Mouse (Mus musculus): Measurements from ENCODE around the gene Rnase1. TPM values are rescaled to one million over a fixed set of nuclear protein-coding genes. Genes with fewer than 3 reads are reported as not detected.

Gene Rnase1
- polyA plus RNA-seq, 2 experiments = 0.39 to 0.47 TPM

DNA sequence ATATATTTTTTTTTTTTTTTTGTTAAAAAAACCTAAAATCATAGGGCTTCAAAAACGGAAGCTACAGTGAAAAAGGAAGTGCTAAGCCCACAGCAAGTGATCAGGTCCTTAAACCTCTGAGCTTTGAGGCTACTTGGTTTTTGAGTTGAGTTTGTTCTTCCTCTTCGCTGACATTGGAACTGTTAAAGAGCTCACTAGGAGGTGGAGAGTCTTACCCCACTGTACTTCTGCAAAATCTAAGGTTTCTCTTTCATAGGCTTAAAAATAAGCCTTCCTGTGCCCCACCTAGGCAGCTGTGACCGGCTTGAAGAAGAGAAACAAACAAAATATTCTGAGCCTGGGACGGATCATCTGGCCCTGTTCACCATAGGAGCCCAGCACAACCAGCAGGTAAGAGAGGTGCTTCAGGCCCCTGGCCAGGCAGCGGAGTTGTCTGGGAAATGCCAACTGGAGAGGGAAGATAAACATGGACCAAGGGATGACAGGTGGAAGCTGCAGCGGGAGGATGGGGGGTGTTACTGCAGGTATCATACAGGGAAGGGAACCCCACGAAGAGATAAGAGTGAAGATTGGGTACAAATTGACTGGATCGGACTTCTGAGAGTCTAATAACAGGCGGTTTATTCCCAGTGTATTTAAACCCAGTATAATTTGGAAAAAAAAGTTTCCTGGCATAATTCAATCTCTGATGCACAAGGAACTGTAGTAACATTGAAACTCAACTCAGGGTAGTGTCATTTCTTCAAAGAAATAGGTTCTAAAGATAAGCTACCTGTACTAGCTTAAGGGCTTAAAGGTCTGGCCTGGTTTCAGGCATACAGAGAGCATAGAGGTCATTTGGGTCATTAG lies 17.6 kb downstream of the Rnase1 start:
- Histone ChIP-seq H3K4me3 (replicated peaks; ENCODE audit: low read length) (no peak overlapping the region), H3K27me3 (ENCODE audit: control insufficient read depth, insufficient read depth, low read length) (no peaks in the 10 kb centered on the region), H3K36me3 (ENCODE audit: control insufficient read depth, insufficient read depth, low read length) (no peaks in the 10 kb centered on the region), H3K9me3 (ENCODE audit: control insufficient read depth, low read length) (no peaks in the 10 kb centered on the region), H3K9ac (ENCODE audit: low read depth, low read length, severe bottlenecking) (no peak overlapping the region), H3K4me1 (ENCODE audit: control insufficient read depth, insufficient read depth, low read length) (no peaks in the 10 kb centered on the region), H3K4me2 (replicated peaks; ENCODE audit: low read depth, low read length, severe bottlenecking) (no peak overlapping the region), H3K27ac (replicated peaks; ENCODE audit: low read depth, low read length) (no peak overlapping the region)
- no peak for DNase-seq (ENCODE audit: low spot score)
- no peak for TF ChIP-seq POLR2A (IDR thresholded peaks at IDR 0.05; ENCODE audit: borderline replicate concordance, extremely low read depth, insufficient read depth, insufficient read length)
- 82% methylated on average over 9 of the region's 9 CpGs for WGBS
- ATAC-seq (ENCODE audit: low FRiP score, low read depth) = no peak

DNA sequence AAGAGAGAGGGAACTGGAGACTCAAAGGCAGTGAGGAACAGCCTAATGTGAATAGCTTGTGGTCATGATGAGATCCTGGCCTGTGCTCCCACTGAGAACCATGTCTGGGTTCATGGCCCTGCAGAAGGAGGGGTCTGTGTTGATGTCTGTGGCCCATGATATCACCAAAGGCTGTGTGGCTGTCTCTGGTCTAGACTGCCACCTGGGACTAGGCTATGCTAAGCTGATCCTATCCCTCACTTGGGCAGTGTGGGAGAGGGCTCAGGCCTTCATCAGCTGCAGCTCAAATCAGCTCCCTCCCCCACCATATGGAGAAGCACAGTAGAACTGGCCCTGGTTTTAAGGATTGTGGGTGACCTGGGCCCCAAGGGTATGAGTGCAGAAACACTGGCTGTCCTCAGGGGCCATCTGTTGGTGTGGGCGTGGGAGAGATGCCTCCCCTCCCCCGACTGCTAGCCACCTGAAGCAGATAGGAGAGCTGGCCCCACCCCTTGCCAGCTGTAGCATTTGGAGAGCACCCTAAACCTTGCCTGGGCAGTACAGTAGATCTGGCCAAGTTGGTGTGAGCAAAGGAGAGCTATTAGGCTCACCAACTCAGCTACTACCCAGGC lies 18.8 kb downstream of the Rnase1 start:
- no peak for ATAC-seq (ENCODE audit: low FRiP score, low read depth)
- DNase-seq (ENCODE audit: low spot score) = no peak
- no peak overlapping the region for H3K4me2 ChIP-seq (replicated peaks; ENCODE audit: low read depth, low read length, severe bottlenecking)
- WGBS = 23% methylated on average over 2 of the region's 2 CpGs
- no peaks in the 10 kb centered on the region for H3K9me3 ChIP-seq (ENCODE audit: control insufficient read depth, low read length)
- H3K36me3 ChIP-seq (ENCODE audit: control insufficient read depth, insufficient read depth, low read length) = no peaks in the 10 kb centered on the region
- H3K9ac ChIP-seq (ENCODE audit: low read depth, low read length, severe bottlenecking) = no peak overlapping the region
- H3K27me3 ChIP-seq (ENCODE audit: control insufficient read depth, insufficient read depth, low read length) = no peaks in the 10 kb centered on the region
- no peaks in the 10 kb centered on the region for H3K4me1 ChIP-seq (ENCODE audit: control insufficient read depth, insufficient read depth, low read length)
- no peak overlapping the region for H3K27ac ChIP-seq (replicated peaks; ENCODE audit: low read depth, low read length)
- H3K4me3 ChIP-seq (replicated peaks; ENCODE audit: low read length) = no peak overlapping the region
- TF ChIP-seq POLR2A (IDR thresholded peaks at IDR 0.05; ENCODE audit: borderline replicate concordance, extremely low read depth, insufficient read depth, insufficient read length) = no peak

DNA sequence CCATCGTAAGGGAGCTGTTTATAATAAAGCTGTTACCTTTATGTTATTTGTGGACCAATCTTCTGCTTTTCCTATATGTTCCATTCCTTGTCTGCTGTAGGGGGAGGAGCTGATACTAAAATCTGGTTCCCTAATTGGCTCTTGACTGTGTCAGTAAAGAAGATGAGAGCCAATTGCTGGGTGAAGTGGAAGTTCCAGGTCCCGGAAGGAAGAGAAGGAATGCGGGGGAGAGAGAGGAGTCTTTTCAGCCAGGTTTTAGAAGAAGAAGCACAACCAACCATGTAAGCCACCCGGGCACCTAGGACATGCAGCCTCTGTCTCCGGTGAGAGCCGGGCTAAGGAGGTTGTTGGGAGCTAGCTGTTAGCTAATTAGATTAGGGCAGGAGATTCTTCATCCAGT lies 20.9 kb downstream of the Rnase1 start:
- Histone ChIP-seq H3K36me3 (ENCODE audit: control insufficient read depth, insufficient read depth, low read length) (no peaks in the 10 kb centered on the region), H3K27me3 (ENCODE audit: control insufficient read depth, insufficient read depth, low read length) (no peaks in the 10 kb centered on the region), H3K4me3 (replicated peaks; ENCODE audit: low read length) (no peak overlapping the region), H3K4me1 (ENCODE audit: control insufficient read depth, insufficient read depth, low read length) (no peaks in the 10 kb centered on the region), H3K4me2 (replicated peaks; ENCODE audit: low read depth, low read length, severe bottlenecking) (no peak overlapping the region), H3K27ac (replicated peaks; ENCODE audit: low read depth, low read length) (no peak overlapping the region), H3K9me3 (ENCODE audit: control insufficient read depth, low read length) (no peaks in the 10 kb centered on the region), H3K9ac (ENCODE audit: low read depth, low read length, severe bottlenecking) (no peak overlapping the region)
- no peak for ATAC-seq (ENCODE audit: low FRiP score, low read depth)
- TF ChIP-seq POLR2A (IDR thresholded peaks at IDR 0.05; ENCODE audit: borderline replicate concordance, extremely low read depth, insufficient read depth, insufficient read length) = no peak
- WGBS = 80% methylated on average over 6 of the region's 6 CpGs
- DNase-seq (ENCODE audit: low spot score) = no peak

DNA sequence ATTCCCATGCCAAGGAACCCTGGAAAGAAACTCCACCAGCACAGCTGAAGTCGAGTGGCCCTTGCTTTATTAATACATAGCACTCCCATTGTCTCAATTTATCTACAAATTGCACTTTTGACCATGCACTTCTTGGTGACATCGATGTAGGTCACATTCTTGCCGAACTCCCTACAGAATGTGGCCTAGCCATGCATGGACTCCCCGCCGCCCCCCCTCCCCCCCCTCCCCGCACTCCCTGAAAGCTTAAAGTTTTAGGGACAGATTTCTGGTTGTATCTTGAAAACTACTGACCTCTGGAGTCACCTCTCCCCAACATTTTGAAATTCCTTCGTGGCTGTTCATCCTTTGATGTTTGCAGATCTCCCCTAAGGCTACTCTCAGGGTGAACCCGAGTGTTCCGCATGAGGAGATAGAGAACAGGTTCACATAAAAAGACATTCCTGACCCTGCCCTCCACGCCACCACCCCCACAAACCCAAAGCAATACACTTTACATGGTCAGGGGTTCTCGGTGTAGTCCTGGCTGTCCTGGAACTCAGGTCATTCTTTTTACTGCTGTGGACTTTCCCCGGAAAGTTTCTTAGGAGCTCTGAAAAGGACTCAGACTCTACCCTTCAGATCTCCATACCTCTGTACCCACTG lies 32.5 kb downstream of the Rnase1 start, which contains the start of gene Eddm3b:
Eddm3b (plus strand) TSS at position 511 of the 645 bp plus-strand sequence.
- no peak within 1 kb of the TSS for H3K27ac ChIP-seq (replicated peaks; ENCODE audit: low read depth, low read length)
- no peaks in the 10 kb centered on the region for H3K9me3 ChIP-seq (ENCODE audit: control insufficient read depth, low read length)
- H3K36me3 ChIP-seq (ENCODE audit: control insufficient read depth, insufficient read depth, low read length) = no peaks in the 10 kb centered on the region
- no peak for DNase-seq (ENCODE audit: low spot score)
- WGBS = 51% methylated on average over 12 of the region's 12 CpGs
- H3K4me1 ChIP-seq (ENCODE audit: control insufficient read depth, insufficient read depth, low read length) = no peaks in the 10 kb centered on the region
- no peak within 1 kb of the TSS for H3K4me2 ChIP-seq (replicated peaks; ENCODE audit: low read depth, low read length, severe bottlenecking)
- no peak within 1 kb of the TSS for H3K4me3 ChIP-seq (replicated peaks; ENCODE audit: low read length)
- ATAC-seq (ENCODE audit: low FRiP score, low read depth) = no peak
- no peak within 1 kb of the TSS for H3K9ac ChIP-seq (ENCODE audit: low read depth, low read length, severe bottlenecking)
- H3K27me3 ChIP-seq (ENCODE audit: control insufficient read depth, insufficient read depth, low read length) = no peaks in the 10 kb centered on the region
- TF ChIP-seq POLR2A (IDR thresholded peaks at IDR 0.05; ENCODE audit: borderline replicate concordance, extremely low read depth, insufficient read depth, insufficient read length) = no peak

DNA sequence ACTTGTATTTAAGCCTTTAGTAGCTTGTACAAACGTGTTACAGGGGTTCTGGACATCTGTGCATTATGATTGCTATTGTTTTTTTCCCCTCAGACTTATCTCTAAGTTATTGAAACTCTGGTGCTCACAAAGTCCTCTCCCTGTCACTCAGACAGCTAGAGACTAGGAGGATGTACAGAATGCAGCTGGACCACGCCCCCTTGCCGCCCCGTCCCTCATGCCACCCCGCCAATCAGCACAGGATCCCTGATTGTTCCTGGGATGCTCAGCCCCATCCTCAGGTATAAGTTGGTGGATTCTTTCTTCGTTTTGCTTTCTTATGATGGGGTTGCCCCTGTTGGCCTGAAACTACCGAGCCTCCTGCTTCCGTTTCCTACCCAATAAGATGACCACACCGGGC lies 33.1 kb downstream of the Rnase1 start:
- DNase-seq (ENCODE audit: low spot score) (no peak), ATAC-seq (ENCODE audit: low FRiP score, low read depth) (no peak)
- Histone ChIP-seq H3K4me3 (replicated peaks; ENCODE audit: low read length) (no peak overlapping the region), H3K9me3 (ENCODE audit: control insufficient read depth, low read length) (no peaks in the 10 kb centered on the region), H3K4me1 (ENCODE audit: control insufficient read depth, insufficient read depth, low read length) (no peaks in the 10 kb centered on the region), H3K27ac (replicated peaks; ENCODE audit: low read depth, low read length) (no peak overlapping the region), H3K36me3 (ENCODE audit: control insufficient read depth, insufficient read depth, low read length) (no peaks in the 10 kb centered on the region), H3K9ac (ENCODE audit: low read depth, low read length, severe bottlenecking) (no peak overlapping the region), H3K4me2 (replicated peaks; ENCODE audit: low read depth, low read length, severe bottlenecking) (no peak overlapping the region), H3K27me3 (ENCODE audit: control insufficient read depth, insufficient read depth, low read length) (no peaks in the 10 kb centered on the region)
- 44% methylated on average over 9 of the region's 9 CpGs for WGBS
- no peak for TF ChIP-seq POLR2A (IDR thresholded peaks at IDR 0.05; ENCODE audit: borderline replicate concordance, extremely low read depth, insufficient read depth, insufficient read length)
